Mouse (Mus musculus) regulatory T cell (primary cell): ENCODE results near the gene Shroom1.

Source experiments
- in situ Hi-C: fragments of 300-600 bp; cut with MboI, MseI; formaldehyde crosslinking; loops from one replicate; pipeline ENCODE4 v1.15.1; 2025; ENCODE audit warnings: high pct_unique_total_duplicates

The Shroom1 gene

GRCm38 (mm10) chr11:53508152-53508551 is 51.1 kb downstream of the Shroom1 start:
- in situ Hi-C loops = no loop called here

- in situ Hi-C loops = no loop called here
These were observed 51.6 kb downstream of the Shroom1 start for GRCm38 (mm10) chr11:53508591-53508990.

- in situ Hi-C loops = no loop called here
These were observed 53.3 kb downstream of the Shroom1 start for GRCm38 (mm10) chr11:53510351-53510750.

GRCm38 (mm10) chr11:53516775-53517627 is 60.0 kb downstream of the Shroom1 start:
- in situ Hi-C loops = no loop called here
